Mouse (Mus musculus) adrenal gland, adult 18-20 months (tissue): Measurements from ENCODE around the gene Serpinb3c. TPM values are rescaled to one million over a fixed set of nuclear protein-coding genes. Genes with fewer than 3 reads are reported as not detected.
"Not testable (repeated sequence)": the region's sequence is repeated elsewhere in the genome, so short reads cannot be mapped to it uniquely, and the experiment has no call there.

Experiments
- DNase-seq, 2 experiments: peaks; one replicate each; pipeline ENCODE4 v3.0.0; 2021 to 2022; ENCODE audit warnings: low spot score in 2 of 2
- long read RNA-seq, 2 experiments: library from polyadenylated mRNA; stranded (forward); transcript quantifications; one replicate each; pipeline ENCODE4 v2.0.0; 2021
- total RNA-seq, 2 experiments: library from RNA; stranded (reverse); gene quantifications; 1 replicate in 1 of 2; 2 replicates in 1 of 2; pipeline ENCODE4 v1.2.3; 2021

Gene Serpinb3c
- total RNA-seq, result not detected
- long read RNA-seq, experiment 1, result 0 reads
- long read RNA-seq, experiment 2, result 0 reads

GRCm38 (mm10) chr1:107278261-107278660 lies at the start of gene Serpinb3c, which contains the start of gene Serpinb3b:
Gene Serpinb3c (minus strand): TSS chr1:107278371.
Gene Serpinb3b (minus strand): TSS chr1:107278361.
- not testable (repeated sequence) for DNase-seq

- not testable (repeated sequence) for DNase-seq
These were observed 35.0 kb downstream of the Serpinb3c start for GRCm38 (mm10) chr1:107243170-107243569.

Other genes with a start within 250 kb of the Serpinb3c start
- gene Serpinb3a, start 226.1 kb downstream of the Serpinb3c start, total RNA-seq, result not detected
- gene Serpinb3d, start 194.9 kb downstream of the Serpinb3c start, total RNA-seq, result not detected
- not detected for gene Serpinb3b, start within 50 bp of the Serpinb3c start, total RNA-seq
- not detected for gene Serpinb11, start 82.8 kb upstream of the Serpinb3c start, total RNA-seq
- gene Serpinb7, start 121.3 kb upstream of the Serpinb3c start, total RNA-seq, result not detected
- under 1 TPM in 1 of 2 experiments, not detected in 1; 0.74 TPM for gene Serpinb2, start 233.1 kb upstream of the Serpinb3c start, total RNA-seq